Mouse (Mus musculus) liver, embryonic 14.5 days (tissue): ENCODE measurements around the gene Zpbp2. TPM values are rescaled to one million over a fixed set of nuclear protein-coding genes. Genes with fewer than 3 reads are reported as not detected.
"Not testable (repeated sequence)": the region's sequence is repeated elsewhere in the genome, so short reads cannot be mapped to it uniquely, and the experiment has no call there.

ENCODE experiments used
- ATAC-seq: fragments of 200-750 bp; cut with Nextera tagmentation; 2 replicates; pipeline ENCODE4 v1.8.0; 2017; ENCODE audit warnings: moderate number of reproducible peaks, mild to moderate bottlenecking, moderate library complexity; ENCODE audit not compliant: insufficient read depth
- DNase-seq, 3 experiments: peaks; one replicate each; pipeline ENCODE4 v3.0.0-alpha.2; 2012 to 2013; ENCODE audit warnings: low read depth in 3 of 3, low spot score in 3 of 3
- H3K27ac ChIP-seq: fragments of 300-500 bp; sonication (generic); 2 replicates; pipeline ENCODE4 v1.5.1; 2014; ENCODE audit warnings: moderate library complexity, mild to moderate bottlenecking, control low read depth, inconsistent platforms
- H3K27me3 ChIP-seq: fragments of 300-500 bp; sonication (generic); 2 replicates; pipeline ENCODE4 v1.6.1; 2014; ENCODE audit warnings: mild to moderate bottlenecking, low read length, moderate library complexity; ENCODE audit not compliant: control insufficient read depth, insufficient read depth
- H3K36me3 ChIP-seq: fragments of 300-500 bp; sonication (generic); replicated peaks from 2 replicates; pipeline ENCODE4 v1.6.1; 2014; ENCODE audit warnings: low read depth; ENCODE audit not compliant: control insufficient read depth, insufficient read depth
- H3K4me1 ChIP-seq, 2 experiments: fragments of 200-500 bp in 1 of 2; fragments of 300-500 bp in 1 of 2; sonication (generic) in 1 of 2; replicated peaks; 2 replicates each; pipeline ENCODE4 v1.6.1; 2012 to 2014; ENCODE audit warnings: antibody characterized with exemption in 1 of 2, inconsistent platforms in 1 of 2, low read length in 1 of 2; ENCODE audit not compliant: control insufficient read depth in 2 of 2, insufficient read depth in 2 of 2
- H3K4me2 ChIP-seq: fragments of 300-500 bp; sonication (generic); 2 replicates; pipeline ENCODE4 v1.6.1; 2014; ENCODE audit warnings: low read depth, mild to moderate bottlenecking, control low read depth, moderate library complexity
- H3K4me3 ChIP-seq, 2 experiments: fragments of 200-500 bp in 1 of 2; fragments of 300-500 bp in 1 of 2; sonication (generic) in 1 of 2; 2 replicates each; pipeline ENCODE4 v1.5.1; 2012 to 2014; ENCODE audit warnings: low read depth in 2 of 2, low read length in 2 of 2, mild to moderate bottlenecking in 2 of 2, control low read depth in 1 of 2, inconsistent platforms in 1 of 2, moderate library complexity in 1 of 2; ENCODE audit not compliant: insufficient read depth in 1 of 2
- H3K9ac ChIP-seq: fragments of 300-500 bp; sonication (generic); replicated peaks from 2 replicates; pipeline ENCODE4 v1.6.1; 2014; ENCODE audit warnings: mild to moderate bottlenecking, control low read depth, moderate library complexity
- H3K9me3 ChIP-seq: fragments of 300-500 bp; sonication (generic); 2 replicates; pipeline ENCODE4 v1.6.1; 2016; ENCODE audit warnings: low read length, mixed read lengths; ENCODE audit not compliant: control insufficient read depth
- CTCF ChIP-seq: IDR thresholded peaks from 2 replicates; pipeline ENCODE4 v1.5.1; 2016; ENCODE audit warnings: antibody characterized with exemption, low read depth, control low read depth
- EP300 ChIP-seq: IDR thresholded peaks from 2 replicates; pipeline ENCODE4 v1.6.1; 2016; ENCODE audit warnings: antibody characterized with exemption, low read depth
- WGBS: fragments of 180-500 bp; shearing (Covaris S2); extraction: QIAGEN DNeasy Blood & Tissue Kit; methylation state at CpG from one replicate; pipeline ENCODE4 v1.1.7; 2014; ENCODE audit not compliant: insufficient replicate concordance; 5-methylcytosine and 5-hydroxymethylcytosine counted together
- polyA plus RNA-seq, 2 experiments: library from polyadenylated mRNA; depleted of rRNA in 1 of 2; stranded (reverse) in 1 of 2; unstranded in 1 of 2; fragments of >200 nt; fragmentation: Nextera tagmentation in 1 of 2; extraction: Ambion mirVana in 1 of 2; gene quantifications; 2 replicates each; pipeline versions ENCODE4 v1.2.1 to v1.2.3; 2012 to 2014

Gene Zpbp2
- polyA plus RNA-seq, 2 experiments, result 0.44 to 0.76 TPM

GRCm38 (mm10) chr11:98603953-98604352 is 53.1 kb downstream of the Zpbp2 start:
- H3K27me3 ChIP-seq, result peaks cover 16% of the 10 kb centered on the region
- no peaks in the 10 kb centered on the region for H3K4me1 ChIP-seq
- H3K9ac ChIP-seq, result no peak overlapping the region
- no peak overlapping the region for H3K4me2 ChIP-seq
- H3K27ac ChIP-seq, result no peak overlapping the region
- H3K4me3 ChIP-seq, result no peak overlapping the region
- DNase-seq (no peak), ATAC-seq (no peak)
- 61% methylated on average over 2 of the region's 2 CpGs for WGBS
- no peaks in the 10 kb centered on the region for H3K9me3 ChIP-seq
- peak; percentile 17; the same call in 1 of the 2 replicates for TF ChIP-seq CTCF
- TF ChIP-seq EP300, result no peak
- H3K36me3 ChIP-seq, result no peaks in the 10 kb centered on the region

GRCm38 (mm10) chr11:98604911-98605310 is 54.0 kb downstream of the Zpbp2 start:
- H3K36me3 ChIP-seq, H3K4me1 ChIP-seq, DNase-seq, H3K4me2 ChIP-seq, H3K9me3 ChIP-seq, H3K4me3 ChIP-seq, ATAC-seq, H3K27ac ChIP-seq, H3K9ac ChIP-seq: not testable (repeated sequence)
- 53% methylated on average over 6 of the region's 6 CpGs for WGBS
- H3K27me3 ChIP-seq, result peaks cover 12% of the 10 kb centered on the region

GRCm38 (mm10) chr11:98606763-98607162 is 55.9 kb downstream of the Zpbp2 start:
- Histone ChIP-seq H3K9me3 (no peaks in the 10 kb centered on the region), H3K27ac (no peak overlapping the region), H3K27me3 (peaks cover 3% of the 10 kb centered on the region), H3K36me3 (no peaks in the 10 kb centered on the region), H3K9ac (no peak overlapping the region), H3K4me2 (no peak overlapping the region), H3K4me3 (no peak overlapping the region), H3K4me1 (no peaks in the 10 kb centered on the region)
- DNase-seq (peak in 1 of 3 experiments; percentile 25), ATAC-seq (no peak)
- WGBS, result 5% methylated on average over 3 of the region's 3 CpGs
- TF ChIP-seq EP300, result no peak
- peak; percentile 85 for TF ChIP-seq CTCF

Other genes starting within 250 kb of the Zpbp2 start
- gene Neurod2, start 221.4 kb upstream of the Zpbp2 start, polyA plus RNA-seq (2012; rRNA removed), result 0.18 TPM in 1 of 2 replicates, not detected in the other
- not detected in 2 replicates for gene Neurod2, start 221.4 kb upstream of the Zpbp2 start, polyA plus RNA-seq (2014; fragmentation: Nextera tagmentation; extraction: Ambion mirVana)
- gene Ppp1r1b, start 202.7 kb upstream of the Zpbp2 start, polyA plus RNA-seq (2012; rRNA removed), result 0.04 and 0.21 TPM in 2 replicates
- gene Ppp1r1b, start 202.7 kb upstream of the Zpbp2 start, polyA plus RNA-seq (2014; fragmentation: Nextera tagmentation; extraction: Ambion mirVana), result 0.17 and 0.19 TPM in 2 replicates
- gene Stard3, start 192.7 kb upstream of the Zpbp2 start, polyA plus RNA-seq (2012; rRNA removed), result 15.7 and 16.8 TPM in 2 replicates
- 11.6 and 11.9 TPM in 2 replicates for gene Stard3, start 192.7 kb upstream of the Zpbp2 start, polyA plus RNA-seq (2014; fragmentation: Nextera tagmentation; extraction: Ambion mirVana)
- gene Tcap, start 167.3 kb upstream of the Zpbp2 start, polyA plus RNA-seq (2012; rRNA removed), result 0.03 TPM in 1 of 2 replicates, not detected in the other
- gene Tcap, start 167.3 kb upstream of the Zpbp2 start, polyA plus RNA-seq (2014; fragmentation: Nextera tagmentation; extraction: Ambion mirVana), result not detected in 2 replicates
- not detected in 2 replicates for gene Pnmt, start 164.6 kb upstream of the Zpbp2 start, polyA plus RNA-seq (2012; rRNA removed)
- gene Pnmt, start 164.6 kb upstream of the Zpbp2 start, polyA plus RNA-seq (2014; fragmentation: Nextera tagmentation; extraction: Ambion mirVana), result not detected in 2 replicates
- gene Pgap3, start 150.6 kb upstream of the Zpbp2 start, polyA plus RNA-seq (2012; rRNA removed), result 3.3 and 3.9 TPM in 2 replicates
- 2.7 and 3.4 TPM in 2 replicates for gene Pgap3, start 150.6 kb upstream of the Zpbp2 start, polyA plus RNA-seq (2014; fragmentation: Nextera tagmentation; extraction: Ambion mirVana)
- gene Erbb2, start 138.6 kb upstream of the Zpbp2 start, polyA plus RNA-seq (2012; rRNA removed), result 1.1 and 1.2 TPM in 2 replicates
- 1.6 TPM in 2 replicates for gene Erbb2, start 138.6 kb upstream of the Zpbp2 start, polyA plus RNA-seq (2014; fragmentation: Nextera tagmentation; extraction: Ambion mirVana)
- 21.6 and 31.1 TPM in 2 replicates for gene Mien1, start 112.1 kb upstream of the Zpbp2 start, polyA plus RNA-seq (2012; rRNA removed)
- gene Mien1, start 112.1 kb upstream of the Zpbp2 start, polyA plus RNA-seq (2014; fragmentation: Nextera tagmentation; extraction: Ambion mirVana), result 58.5 and 61.5 TPM in 2 replicates
- 15.7 and 19.2 TPM in 2 replicates for gene Grb7, start 104.7 kb upstream of the Zpbp2 start, polyA plus RNA-seq (2012; rRNA removed)
- 14.1 and 14.9 TPM in 2 replicates for gene Grb7, start 104.7 kb upstream of the Zpbp2 start, polyA plus RNA-seq (2014; fragmentation: Nextera tagmentation; extraction: Ambion mirVana)
- gene Ikzf3, start 5.1 kb upstream of the Zpbp2 start, polyA plus RNA-seq (2012; rRNA removed), result 0.15 and 0.27 TPM in 2 replicates
- 0.05 and 0.10 TPM in 2 replicates for gene Ikzf3, start 5.1 kb upstream of the Zpbp2 start, polyA plus RNA-seq (2014; fragmentation: Nextera tagmentation; extraction: Ambion mirVana)
- 23.4 and 27.4 TPM in 2 replicates for gene Ormdl3, start 36.3 kb downstream of the Zpbp2 start, polyA plus RNA-seq (2012; rRNA removed)
- 6.4 and 6.8 TPM in 2 replicates for gene Ormdl3, start 36.3 kb downstream of the Zpbp2 start, polyA plus RNA-seq (2014; fragmentation: Nextera tagmentation; extraction: Ambion mirVana)
- not detected in 2 replicates for gene Lrrc3c, start 47.2 kb downstream of the Zpbp2 start, polyA plus RNA-seq (2012; rRNA removed)
- gene Lrrc3c, start 47.2 kb downstream of the Zpbp2 start, polyA plus RNA-seq (2014; fragmentation: Nextera tagmentation; extraction: Ambion mirVana), result not detected in 2 replicates
- gene Gm12355, start 74.6 kb downstream of the Zpbp2 start, polyA plus RNA-seq (2012; rRNA removed), result 0.03 and 0.19 TPM in 2 replicates
- gene Gm12355, start 74.6 kb downstream of the Zpbp2 start, polyA plus RNA-seq (2014; fragmentation: Nextera tagmentation; extraction: Ambion mirVana), result 0.47 and 0.68 TPM in 2 replicates
- gene Gsdma3, start 75.3 kb downstream of the Zpbp2 start, polyA plus RNA-seq (2012; rRNA removed), result not detected in 2 replicates
- gene Gsdma3, start 75.3 kb downstream of the Zpbp2 start, polyA plus RNA-seq (2014; fragmentation: Nextera tagmentation; extraction: Ambion mirVana), result not detected in 2 replicates
- gene Gsdma2, start 95.7 kb downstream of the Zpbp2 start, polyA plus RNA-seq (2012; rRNA removed), result not detected in 2 replicates
- not detected in 2 replicates for gene Gsdma2, start 95.7 kb downstream of the Zpbp2 start, polyA plus RNA-seq (2014; fragmentation: Nextera tagmentation; extraction: Ambion mirVana)
- 0.01 TPM in 1 of 2 replicates, not detected in the other for gene Gsdma, start 113.3 kb downstream of the Zpbp2 start, polyA plus RNA-seq (2012; rRNA removed)
- not detected in 2 replicates for gene Gsdma, start 113.3 kb downstream of the Zpbp2 start, polyA plus RNA-seq (2014; fragmentation: Nextera tagmentation; extraction: Ambion mirVana)
- gene Psmd3, start 131.5 kb downstream of the Zpbp2 start, polyA plus RNA-seq (2012; rRNA removed), result 73.6 and 75.7 TPM in 2 replicates
- 55.3 and 67.1 TPM in 2 replicates for gene Psmd3, start 131.5 kb downstream of the Zpbp2 start, polyA plus RNA-seq (2014; fragmentation: Nextera tagmentation; extraction: Ambion mirVana)
- gene Csf3, start 150.2 kb downstream of the Zpbp2 start, polyA plus RNA-seq (2012; rRNA removed), result not detected in 2 replicates
- gene Csf3, start 150.2 kb downstream of the Zpbp2 start, polyA plus RNA-seq (2014; fragmentation: Nextera tagmentation; extraction: Ambion mirVana), result not detected in 2 replicates
- 25.0 and 29.6 TPM in 2 replicates for gene Med24, start 178.3 kb downstream of the Zpbp2 start, polyA plus RNA-seq (2012; rRNA removed)
- 21.3 and 25.6 TPM in 2 replicates for gene Med24, start 178.3 kb downstream of the Zpbp2 start, polyA plus RNA-seq (2014; fragmentation: Nextera tagmentation; extraction: Ambion mirVana)
- gene Thra, start 189.5 kb downstream of the Zpbp2 start, polyA plus RNA-seq (2012; rRNA removed), result 14.6 and 15.6 TPM in 2 replicates
- gene Thra, start 189.5 kb downstream of the Zpbp2 start, polyA plus RNA-seq (2014; fragmentation: Nextera tagmentation; extraction: Ambion mirVana), result 8.3 and 10.0 TPM in 2 replicates
- gene Nr1d1, start 224.2 kb downstream of the Zpbp2 start, polyA plus RNA-seq (2012; rRNA removed), result 0.54 and 0.65 TPM in 2 replicates
- 0.56 and 0.58 TPM in 2 replicates for gene Nr1d1, start 224.2 kb downstream of the Zpbp2 start, polyA plus RNA-seq (2014; fragmentation: Nextera tagmentation; extraction: Ambion mirVana)
- 11.5 and 15.8 TPM in 2 replicates for gene Msl1, start 244.4 kb downstream of the Zpbp2 start, polyA plus RNA-seq (2012; rRNA removed)
- 4.5 and 4.9 TPM in 2 replicates for gene Msl1, start 244.4 kb downstream of the Zpbp2 start, polyA plus RNA-seq (2014; fragmentation: Nextera tagmentation; extraction: Ambion mirVana)